Mouse (Mus musculus) ES-E14 (cell line): Measurements from ENCODE around the gene Nudt1. TPM values are rescaled to one million over a fixed set of nuclear protein-coding genes. Genes with fewer than 3 reads are reported as not detected.

Source experiments
- DNase-seq: peaks from one replicate; pipeline ENCODE4 v3.0.0-alpha.2; 2013; ENCODE audit warnings: low read depth, low spot score
- H3K27ac ChIP-seq: 2 replicates; pipeline ENCODE4 v1.5.1; 2012; ENCODE audit warnings: low read depth, mild to moderate bottlenecking, low read length, moderate library complexity, mixed read lengths; ENCODE audit not compliant: poor library complexity, insufficient read depth, severe bottlenecking
- H3K36me3 ChIP-seq: 2 replicates; pipeline ENCODE4 v1.6.1; 2012; ENCODE audit warnings: mild to moderate bottlenecking, low read length, moderate library complexity, mixed read lengths; ENCODE audit not compliant: control insufficient read depth, poor library complexity, insufficient read depth, severe bottlenecking
- H3K4me1 ChIP-seq, 2 experiments: fragments of 150-350 bp in 1 of 2; sonication (generic) in 1 of 2; 2 replicates each; pipeline ENCODE4 v1.6.1; 2012; ENCODE audit warnings: low read length in 2 of 2, mild to moderate bottlenecking in 1 of 2, mixed read lengths in 1 of 2; ENCODE audit not compliant: control insufficient read depth in 2 of 2, insufficient read depth in 2 of 2, poor library complexity in 1 of 2
- H3K4me3 ChIP-seq, 2 experiments: fragments of 150-350 bp in 1 of 2; sonication (generic) in 1 of 2; 2 replicates each; pipeline ENCODE4 v1.5.1; 2012; ENCODE audit warnings: low read length in 2 of 2, low read depth in 1 of 2, mild to moderate bottlenecking in 1 of 2, mixed read lengths in 1 of 2; ENCODE audit not compliant: insufficient read depth in 1 of 2, poor library complexity in 1 of 2, severe bottlenecking in 1 of 2
- H3K9ac ChIP-seq: 2 replicates; pipeline ENCODE4 v1.6.1; 2012; ENCODE audit warnings: low read depth, mild to moderate bottlenecking, low read length, mixed read lengths; ENCODE audit not compliant: poor library complexity, insufficient read depth, severe bottlenecking
- H3K9me3 ChIP-seq: fragments of 150-350 bp; sonication (generic); 2 replicates; pipeline ENCODE4 v1.6.1; 2012; ENCODE audit warnings: low read depth, mild to moderate bottlenecking, low read length; ENCODE audit not compliant: control insufficient read depth, insufficient read depth
- CHD2 ChIP-seq: IDR thresholded peaks from 2 replicates; pipeline ENCODE4 v1.6.1; 2014; ENCODE audit warnings: mild to moderate bottlenecking, low read depth, low read length, inconsistent platforms
- HCFC1 ChIP-seq: IDR thresholded peaks from 2 replicates; pipeline ENCODE4 v1.6.1; 2012; ENCODE audit warnings: low read length, inconsistent platforms, borderline replicate concordance; ENCODE audit not compliant: insufficient read depth
- MAFK ChIP-seq: IDR thresholded peaks from 2 replicates; pipeline ENCODE4 v1.6.1; 2014; ENCODE audit warnings: mild to moderate bottlenecking, low read depth, low read length, inconsistent platforms; ENCODE audit not compliant: insufficient read depth
- ZC3H11A ChIP-seq: IDR thresholded peaks from 2 replicates; pipeline ENCODE4 v1.6.1; 2012; ENCODE audit warnings: low read depth, mild to moderate bottlenecking, inconsistent platforms, low read length, borderline replicate concordance
- ZNF384 ChIP-seq: IDR thresholded peaks from 2 replicates; pipeline ENCODE4 v1.6.1; 2012; ENCODE audit warnings: low read depth, low read length, inconsistent platforms
- in situ Hi-C, 2 experiments: fragments of 600-800 bp; cut with MboI; formaldehyde crosslinking; loops; one replicate each; pipeline ENCODE4 v1.15.1; 2025; ENCODE audit warnings: low sequenced_read_pairs in 2 of 2, inconsistent platforms in 1 of 2; ENCODE audit not compliant: unreplicated experiment in 2 of 2
- total RNA-seq: library from RNA; depleted of rRNA; stranded (reverse); fragments of 300-350 nt; gene quantifications from 2 replicates; pipeline ENCODE4 v1.2.3, GENCODE M21; 2012

Gene Nudt1
- total RNA-seq, 1 experiment: 67.7 TPM

GRCm38 (mm10) chr5:140282900-140283299, 38.6 kb upstream of the Nudt1 start:
- Histone ChIP-seq H3K9ac (no peak overlapping the region; the same call in 1 of the 2 replicates), H3K9me3 (no peaks in the 10 kb centered on the region), H3K4me3 (no peak overlapping the region), H3K27ac (0 out of 2 replicates have a peak overlapping the region, but pooled peaks have one; percentile 9), H3K36me3 (peaks cover 10% of the 10 kb centered on the region; the same call in 1 of the 2 replicates), H3K4me1 (peaks cover 6 to 17% of the 10 kb centered on the region in 2 experiments)
- in situ Hi-C loops: loop anchor here in 1 of 2 experiments (25.0 kb wide), 1 partner anchor 446 kb away; the partner anchor contains the start of genes Gm26938 and Psmg3
- no peak for DNase-seq
- TF ChIP-seq ZNF384 (no peak), CHD2 (no peak), HCFC1 (no peak), MAFK (no peak), ZC3H11A (no peak)

GRCm38 (mm10) chr5:140284011-140284410, 37.4 kb upstream of the Nudt1 start:
- no peak for DNase-seq
- TF ChIP-seq CHD2 (no peak), ZNF384 (no peak), MAFK (no peak), ZC3H11A (no peak), HCFC1 (no peak)
- peaks cover 6 to 17% of the 10 kb centered on the region in 2 experiments for H3K4me1 ChIP-seq
- H3K36me3 ChIP-seq: peaks cover 10% of the 10 kb centered on the region; the same call in 1 of the 2 replicates
- H3K9ac ChIP-seq: no peak overlapping the region
- in situ Hi-C loops: loop anchor here in 1 of 2 experiments (25.0 kb wide), 1 partner anchor 447 kb away; the partner anchor contains the start of genes Gm26938 and Psmg3
- no peak overlapping the region for H3K27ac ChIP-seq
- H3K4me3 ChIP-seq: no peak overlapping the region
- no peaks in the 10 kb centered on the region for H3K9me3 ChIP-seq

GRCm38 (mm10) chr5:140284761-140285160, 36.7 kb upstream of the Nudt1 start:
- DNase-seq: no peak
- in situ Hi-C loops: loop anchor here in 1 of 2 experiments (25.0 kb wide), 1 partner anchor 447 kb away; the partner anchor contains the start of genes Gm26938 and Psmg3
- no peak overlapping the region for H3K27ac ChIP-seq
- H3K4me3 ChIP-seq: no peak overlapping the region
- peaks cover 11% of the 10 kb centered on the region; the same call in 1 of the 2 replicates for H3K36me3 ChIP-seq
- no peak overlapping the region for H3K9ac ChIP-seq
- H3K4me1 ChIP-seq: peaks cover 6 to 17% of the 10 kb centered on the region in 2 experiments
- TF ChIP-seq ZC3H11A (no peak), MAFK (no peak), HCFC1 (no peak), ZNF384 (no peak), CHD2 (no peak)
- no peaks in the 10 kb centered on the region for H3K9me3 ChIP-seq

- TF ChIP-seq CHD2: no peak
- no peak for TF ChIP-seq MAFK
- no peak for TF ChIP-seq ZNF384
- no peak for TF ChIP-seq HCFC1
- TF ChIP-seq ZC3H11A: no peak
- no peak overlapping the region for H3K4me3 ChIP-seq
- no peak for DNase-seq
- H3K4me1 ChIP-seq: peaks cover 0 to 7% of the 10 kb centered on the region in 2 experiments; a peak in 1 of 4 replicates
- peaks cover 27% of the 10 kb centered on the region; the same call in 1 of the 2 replicates for H3K36me3 ChIP-seq
- no peak overlapping the region for H3K27ac ChIP-seq
- H3K9ac ChIP-seq: no peak overlapping the region
- in situ Hi-C loops: loop anchor here in 1 of 2 experiments (25.0 kb wide), 1 partner anchor 451 kb away; the partner anchor contains the start of genes Gm26938 and Psmg3
- H3K9me3 ChIP-seq: no peaks in the 10 kb centered on the region
Measured at GRCm38 (mm10) chr5:140288287-140288686, 33.2 kb upstream of the Nudt1 start.
